Mouse (Mus musculus) bone marrow, adult 2 months (tissue): ENCODE data around the gene Doc2g. TPM values are rescaled to one million over a fixed set of nuclear protein-coding genes. Genes with fewer than 3 reads are reported as not detected.

Experiments used
- H3K27ac ChIP-seq: fragments of 200-500 bp; 2 replicates; pipeline ENCODE4 v1.5.1; 2012; ENCODE audit warnings: low read depth, mild to moderate bottlenecking, control low read depth, inconsistent platforms, low read length; ENCODE audit not compliant: control insufficient read depth, poor library complexity, insufficient read depth
- H3K4me1 ChIP-seq: fragments of 200-500 bp; 2 replicates; pipeline ENCODE4 v1.6.1; 2011; ENCODE audit warnings: low read length; ENCODE audit not compliant: control insufficient read depth, insufficient read depth
- H3K4me3 ChIP-seq: fragments of 200-500 bp; replicated peaks from 2 replicates; pipeline ENCODE3; 2011; ENCODE audit warnings: mild to moderate bottlenecking, low read depth, low read length, control low read depth; ENCODE audit not compliant: control insufficient read depth
- CTCF ChIP-seq: fragments of 200-500 bp; IDR thresholded peaks from 2 replicates; pipeline ENCODE4 v1.5.1; 2011; ENCODE audit warnings: low read length, control low read depth; ENCODE audit not compliant: control insufficient read depth, insufficient read depth
- POLR2A ChIP-seq: fragments of 200-500 bp; IDR thresholded peaks from 2 replicates; pipeline ENCODE4 v1.6.1; 2011; ENCODE audit warnings: low read depth, mild to moderate bottlenecking, control low read depth, low read length, borderline replicate concordance; ENCODE audit not compliant: control insufficient read depth
- WGBS: fragments of 180-500 bp; shearing (Covaris S2); methylation state at CpG from one replicate; pipeline ENCODE4 v1.1.7; 2018; 5-methylcytosine and 5-hydroxymethylcytosine counted together
- polyA plus RNA-seq: library from polyadenylated mRNA; stranded (reverse); fragments of >200 nt; gene quantifications from 2 replicates; pipeline ENCODE4 v1.2.4, GENCODE M21; 2011; ENCODE audit warnings: low replicate concordance; ENCODE audit not compliant: missing spikeins, insufficient read depth, insufficient read length

Doc2g gene
- polyA plus RNA-seq, 1 experiment: 7.8 TPM

DNA sequence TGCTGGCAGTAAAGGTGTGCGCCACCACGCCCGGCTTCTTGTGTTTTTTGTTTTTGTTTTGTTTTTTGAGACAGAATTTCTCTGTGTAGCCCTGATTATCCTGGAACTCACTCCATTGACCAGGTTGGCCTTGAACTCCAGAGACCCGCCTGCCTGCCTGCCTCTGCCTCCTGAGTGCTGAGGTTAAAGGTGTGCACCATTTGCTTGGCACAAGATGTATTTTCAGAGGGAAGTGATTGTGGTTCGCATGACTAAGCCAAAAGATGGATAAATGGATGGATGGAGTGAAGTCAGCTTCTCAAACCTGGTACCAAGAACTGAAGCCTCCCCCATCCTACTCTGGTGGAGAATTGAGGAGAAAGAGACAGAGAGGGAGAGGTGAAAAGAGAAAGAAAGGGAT is 51.5 kb downstream of the Doc2g start:
- Histone ChIP-seq H3K4me3 (no peak overlapping the region), H3K4me1 (peaks cover 3% of the 10 kb centered on the region; the same call in 1 of the 2 replicates), H3K27ac (no peak overlapping the region)
- 80% methylated on average over 5 of the region's 5 CpGs for WGBS
- TF ChIP-seq CTCF (no peak), POLR2A (no peak)

- 81% methylated on average over 8 of the region's 8 CpGs for WGBS
- H3K27ac ChIP-seq: no peak overlapping the region
- peaks cover 3% of the 10 kb centered on the region; the same call in 1 of the 2 replicates for H3K4me1 ChIP-seq
Measured at GRCm38 (mm10) chr19:4055216-4055946, 52.3 kb downstream of the Doc2g start.

DNA sequence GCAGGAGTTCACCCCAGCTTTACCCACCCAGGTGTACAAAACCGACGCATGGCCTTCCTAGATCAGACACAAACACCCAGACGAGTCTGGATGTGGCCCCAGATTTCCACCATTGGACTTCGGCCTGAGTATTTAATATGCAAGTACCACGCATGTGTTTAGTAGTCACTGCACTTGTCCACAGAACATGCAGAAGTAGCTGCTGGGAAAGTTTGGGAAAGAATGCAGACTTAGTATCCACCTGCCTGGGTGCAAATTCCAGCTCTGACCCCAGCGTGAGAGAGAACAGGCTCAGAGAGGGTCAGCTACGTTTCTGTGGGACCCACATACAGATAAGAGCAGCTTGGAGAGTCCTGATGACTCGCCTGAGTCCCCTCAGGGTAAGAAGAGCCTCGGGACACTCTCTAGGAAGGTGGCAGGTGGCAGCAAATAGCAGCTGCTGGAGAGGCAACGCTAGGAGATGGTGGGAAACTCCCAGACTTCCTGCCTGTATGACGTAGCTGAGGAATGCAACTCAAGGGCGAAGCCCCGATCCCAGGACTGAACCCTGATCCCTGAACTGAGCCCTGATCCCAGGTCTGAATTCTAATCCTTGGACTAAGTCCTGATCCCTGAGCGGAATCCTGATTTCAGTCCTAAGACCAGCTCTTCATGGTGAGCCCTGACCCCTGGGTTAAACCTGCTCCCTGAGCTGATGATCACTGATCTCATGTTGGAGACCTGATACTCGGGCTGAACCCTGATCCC is 53.0 kb downstream of the Doc2g start:
- TF ChIP-seq CTCF: no peak
- no peak for TF ChIP-seq POLR2A
- Histone ChIP-seq H3K4me1 (peaks cover 3% of the 10 kb centered on the region; the same call in 1 of the 2 replicates), H3K4me3 (no peak overlapping the region), H3K27ac (no peak overlapping the region)
- 77% methylated on average over 15 of the region's 15 CpGs for WGBS

More at GRCm38 (mm10) chr19:4055216-4055946, 52.3 kb downstream of the Doc2g start:
- H3K4me3 ChIP-seq: no peak overlapping the region
- TF ChIP-seq POLR2A (no peak), CTCF (no peak)

Other genes starting within 250 kb of the Doc2g start
- 24.3 and 43.2 TPM in 2 replicates for gene Kmt5b, start 235.9 kb upstream of the Doc2g start, polyA plus RNA-seq
- 9.2 and 17.3 TPM in 2 replicates for gene Chka, start 151.5 kb upstream of the Doc2g start, polyA plus RNA-seq
- 116 and 292 TPM in 2 replicates for gene Tcirg1, start 96.2 kb upstream of the Doc2g start, polyA plus RNA-seq
- 41.6 and 58.3 TPM in 2 replicates for gene Ndufs8, start 90.5 kb upstream of the Doc2g start, polyA plus RNA-seq
- 12.7 and 47.1 TPM in 2 replicates for gene Aldh3b1, start 73.5 kb upstream of the Doc2g start, polyA plus RNA-seq
- gene Unc93b1, start 68.1 kb upstream of the Doc2g start, polyA plus RNA-seq: 80.1 and 177 TPM in 2 replicates
- 1.6 and 4.4 TPM in 2 replicates for gene Aldh3b3, start 44.7 kb upstream of the Doc2g start, polyA plus RNA-seq
- gene Aldh3b2, start 31.0 kb upstream of the Doc2g start, polyA plus RNA-seq: 2.4 and 4.2 TPM in 2 replicates
- 5.1 and 10.7 TPM in 2 replicates for gene Acy3, start 16.7 kb upstream of the Doc2g start, polyA plus RNA-seq
- not detected in 2 replicates for gene Tbx10, start 10.6 kb upstream of the Doc2g start, polyA plus RNA-seq
- gene Nudt8, start 2.7 kb upstream of the Doc2g start, polyA plus RNA-seq: 9.7 and 18.1 TPM in 2 replicates
- 1.7 and 2.0 TPM in 2 replicates for gene Gm49405, start 2.7 kb upstream of the Doc2g start, polyA plus RNA-seq
- 61.7 and 118 TPM in 2 replicates for gene Ndufv1, start 9.5 kb downstream of the Doc2g start, polyA plus RNA-seq
- gene Gstp1, start 34.7 kb downstream of the Doc2g start, polyA plus RNA-seq: 125 and 187 TPM in 2 replicates
- gene Gstp2, start 42.7 kb downstream of the Doc2g start, polyA plus RNA-seq: 21.6 TPM in 1 of 2 replicates, not detected in the other
- 13.5 and 18.0 TPM in 2 replicates for gene Gstp3, start 56.3 kb downstream of the Doc2g start, polyA plus RNA-seq
- not detected in 2 replicates for gene Cabp2, start 78.3 kb downstream of the Doc2g start, polyA plus RNA-seq
- gene Cdk2ap2, start 93.9 kb downstream of the Doc2g start, polyA plus RNA-seq: 93.3 and 143 TPM in 2 replicates
- gene Pitpnm1, start 96.7 kb downstream of the Doc2g start, polyA plus RNA-seq: 72.3 and 159 TPM in 2 replicates
- gene Aip, start 122.5 kb downstream of the Doc2g start, polyA plus RNA-seq: 22.0 and 53.5 TPM in 2 replicates
- gene Gpr152, start 136.5 kb downstream of the Doc2g start, polyA plus RNA-seq: not detected in 2 replicates
- gene Cabp4, start 140.7 kb downstream of the Doc2g start, polyA plus RNA-seq: 0.29 and 0.60 TPM in 2 replicates
- 75.8 and 114 TPM in 2 replicates for gene Coro1b, start 145.3 kb downstream of the Doc2g start, polyA plus RNA-seq
- gene Ptprcap, start 150.3 kb downstream of the Doc2g start, polyA plus RNA-seq: 27.6 and 60.8 TPM in 2 replicates
- 51.8 and 86.1 TPM in 2 replicates for gene Rps6kb2, start 160.0 kb downstream of the Doc2g start, polyA plus RNA-seq
- gene Carns1, start 172.2 kb downstream of the Doc2g start, polyA plus RNA-seq: 23.3 and 52.9 TPM in 2 replicates
- 64.3 and 168 TPM in 2 replicates for gene Tbc1d10c, start 188.0 kb downstream of the Doc2g start, polyA plus RNA-seq
- gene Ppp1ca, start 188.8 kb downstream of the Doc2g start, polyA plus RNA-seq: 121 and 204 TPM in 2 replicates
- gene Rad9a, start 198.3 kb downstream of the Doc2g start, polyA plus RNA-seq: 24.2 and 39.8 TPM in 2 replicates
- gene Clcf1, start 210.9 kb downstream of the Doc2g start, polyA plus RNA-seq: 10.3 and 25.4 TPM in 2 replicates
- not detected in 2 replicates for gene AC109138.7, start 211.0 kb downstream of the Doc2g start, polyA plus RNA-seq
- gene Pold4, start 228.6 kb downstream of the Doc2g start, polyA plus RNA-seq: 31.7 and 54.7 TPM in 2 replicates